Mouse (Mus musculus) monocyte, adult 5-6 weeks (primary cell): ENCODE data around the gene Lgr5. TPM values are rescaled to one million over a fixed set of nuclear protein-coding genes. Genes with fewer than 3 reads are reported as not detected.

Experiments
- ATAC-seq: fragments of 153-309, 156-312 bp; replicated peaks from 2 replicates; pipeline ENCODE4 v1.8.0; 2017; ENCODE audit warnings: mild to moderate bottlenecking; ENCODE audit not compliant: low TSS enrichment, insufficient number of reproducible peaks, severe bottlenecking, poor library complexity, low FRiP score
- total RNA-seq: library from RNA; stranded (forward); fragments of 200-1000, 200-491, 200-594 nt; gene quantifications from 3 replicates; pipeline ENCODE4 v1.2.3, GENCODE M21; 2017

Gene Lgr5
- total RNA-seq, 1 experiment from 2014 or later = not detected

GRCm38 (mm10) chr10:115469040-115469439, 118.5 kb downstream of the Lgr5 start:
- ATAC-seq = no peak

- no peak for ATAC-seq
These were observed 118.9 kb downstream of the Lgr5 start for GRCm38 (mm10) chr10:115468632-115469031.

- no peak for ATAC-seq
These were observed 119.6 kb downstream of the Lgr5 start for GRCm38 (mm10) chr10:115467985-115468384.

GRCm38 (mm10) chr10:115465778-115466177, 121.8 kb downstream of the Lgr5 start:
- ATAC-seq = no peak

GRCm38 (mm10) chr10:115465072-115465471, 122.5 kb downstream of the Lgr5 start:
- ATAC-seq = no peak

GRCm38 (mm10) chr10:115462646-115463045, 124.9 kb downstream of the Lgr5 start:
- ATAC-seq = no peak

- no peak for ATAC-seq
These were observed 130.1 kb downstream of the Lgr5 start for GRCm38 (mm10) chr10:115457368-115458021.

- ATAC-seq = no peak
These were observed 139.0 kb downstream of the Lgr5 start for GRCm38 (mm10) chr10:115448614-115449013.

- no peak for ATAC-seq
These were observed 150.3 kb downstream of the Lgr5 start for GRCm38 (mm10) chr10:115437286-115437685.

- no peak for ATAC-seq
These were observed 162.2 kb downstream of the Lgr5 start for GRCm38 (mm10) chr10:115425351-115425750.

GRCm38 (mm10) chr10:115421976-115422375, 165.6 kb downstream of the Lgr5 start:
- no peak for ATAC-seq

GRCm38 (mm10) chr10:115414056-115414455, 173.5 kb downstream of the Lgr5 start:
- ATAC-seq = no peak

GRCm38 (mm10) chr10:115413496-115413895, 174.1 kb downstream of the Lgr5 start:
- no peak for ATAC-seq

- peak; percentile 61; the same call in 1 of the 2 replicates for ATAC-seq
These were observed 181.2 kb downstream of the Lgr5 start for GRCm38 (mm10) chr10:115406393-115406792.

Other genes starting within 250 kb of the Lgr5 start
- 21.0 to 32.8 TPM (median 30.4 TPM) in 3 replicates for gene Tmem19, start 225.3 kb downstream of the Lgr5 start, total RNA-seq
- 3.4 to 16.1 TPM (median 5.0 TPM) in 3 replicates for gene Thap2, start 203.3 kb downstream of the Lgr5 start, total RNA-seq
- 56.5 to 123 TPM (median 62.7 TPM) in 3 replicates for gene Zfc3h1, start 202.8 kb downstream of the Lgr5 start, total RNA-seq
- gene A930009A15Rik, start 17.8 kb downstream of the Lgr5 start, total RNA-seq = not detected in 3 replicates
- gene Tspan8, start 229.1 kb upstream of the Lgr5 start, total RNA-seq = 9.4 TPM in 1 of 3 replicates, not detected in the others